Mouse (Mus musculus) stomach, postnatal 0 days (tissue): Measurements from ENCODE around the gene Dtx3l.
"Not testable (repeated sequence)": the region's sequence is repeated elsewhere in the genome, so short reads cannot be mapped to it uniquely, and the experiment has no call there.

Experiments
- CTCF ChIP-seq: IDR thresholded peaks from 2 replicates; pipeline ENCODE4 v1.5.1; 2016; ENCODE audit warnings: antibody characterized with exemption, low read depth, mild to moderate bottlenecking, moderate library complexity
- EP300 ChIP-seq: optimal IDR thresholded peaks from 2 replicates; pipeline ENCODE3; 2016; ENCODE audit warnings: antibody characterized with exemption

GRCm38 (mm10) chr16:35891603-35892002, 47.3 kb downstream of the Dtx3l start:
- TF ChIP-seq CTCF, EP300: not testable (repeated sequence)
